Mouse (Mus musculus): ENCODE results near the gene B3gnt4.
"Not testable (repeated sequence)": the region's sequence is repeated elsewhere in the genome, so short reads cannot be mapped to it uniquely, and the experiment has no call there.

The B3gnt4 gene

GRCm38 (mm10) chr5:123510160-123510559, at the start of gene B3gnt4:
TSS of gene B3gnt4 (plus strand) at chr5:123510460.
- no peak for DNase-seq

- no peak for DNase-seq
These were observed 48.8 kb upstream of the B3gnt4 start for GRCm38 (mm10) chr5:123461420-123461819.

GRCm38 (mm10) chr5:123464638-123465037, 45.6 kb upstream of the B3gnt4 start:
- no peak for DNase-seq

- DNase-seq, result no peak
These were observed 39.4 kb upstream of the B3gnt4 start for GRCm38 (mm10) chr5:123470784-123471400.

GRCm38 (mm10) chr5:123473817-123474216, 36.4 kb upstream of the B3gnt4 start:
- no peak for DNase-seq

GRCm38 (mm10) chr5:123487659-123488395, 22.4 kb upstream of the B3gnt4 start:
- no peak for DNase-seq

GRCm38 (mm10) chr5:123489112-123489785, 21.0 kb upstream of the B3gnt4 start, which contains the start of the genes Lrrc43 and Il31:
TSS of gene Lrrc43 (plus strand) at chr5:123489305.
TSS of gene Il31 (minus strand) at chr5:123489489.
- DNase-seq, result no peak

GRCm38 (mm10) chr5:123489935-123490334, 20.3 kb upstream of the B3gnt4 start:
- DNase-seq, result no peak

GRCm38 (mm10) chr5:123499717-123500116, 10.5 kb upstream of the B3gnt4 start:
- peak; percentile 50 for DNase-seq

- DNase-seq, result no peak
These were observed 8.3 kb upstream of the B3gnt4 start for GRCm38 (mm10) chr5:123501973-123502372.

GRCm38 (mm10) chr5:123507936-123508723, 2.1 kb upstream of the B3gnt4 start:
- peak; percentile 93 for DNase-seq

GRCm38 (mm10) chr5:123508921-123509320, 1.3 kb upstream of the B3gnt4 start:
- no peak for DNase-seq

- DNase-seq, result not testable (repeated sequence)
These were observed 1.2 kb downstream of the B3gnt4 start for GRCm38 (mm10) chr5:123511426-123511825.

GRCm38 (mm10) chr5:123512102-123512501, 1.8 kb downstream of the B3gnt4 start:
- DNase-seq, result no peak

- DNase-seq, result no peak
These were observed 4.6 kb downstream of the B3gnt4 start for GRCm38 (mm10) chr5:123514871-123515270.

- DNase-seq, result no peak
These were observed 10.4 kb downstream of the B3gnt4 start for GRCm38 (mm10) chr5:123520666-123521065.

GRCm38 (mm10) chr5:123521621-123522020, 11.4 kb downstream of the B3gnt4 start:
- no peak for DNase-seq

- DNase-seq, result no peak
These were observed 11.9 kb downstream of the B3gnt4 start for GRCm38 (mm10) chr5:123522166-123522565.

- DNase-seq, result peak; percentile 99
These were observed 13.6 kb downstream of the B3gnt4 start, which contains the start of gene Diablo for GRCm38 (mm10) chr5:123523692-123524392. TSS of gene Diablo (minus strand) at chr5:123524176.

GRCm38 (mm10) chr5:123524393-123524750, 14.1 kb downstream of the B3gnt4 start:
- DNase-seq, result no peak

GRCm38 (mm10) chr5:123525281-123525680, 15.0 kb downstream of the B3gnt4 start, which contains the start of gene Gm49027:
TSS of gene Gm49027 (minus strand) at chr5:123525488.
- DNase-seq, result peak; percentile 2

- peak; percentile 1 for DNase-seq
These were observed 15.7 kb downstream of the B3gnt4 start for GRCm38 (mm10) chr5:123525916-123526495.

Data from thymus, postnatal 14 days (tissue).